Mouse (Mus musculus) right cerebral cortex, postnatal 25 days (tissue): ENCODE measurements around the gene Lipa.

Source experiments
- DNase-seq: peaks from one replicate; pipeline ENCODE4 v3.0.0; 2022

Lipa gene

DNA sequence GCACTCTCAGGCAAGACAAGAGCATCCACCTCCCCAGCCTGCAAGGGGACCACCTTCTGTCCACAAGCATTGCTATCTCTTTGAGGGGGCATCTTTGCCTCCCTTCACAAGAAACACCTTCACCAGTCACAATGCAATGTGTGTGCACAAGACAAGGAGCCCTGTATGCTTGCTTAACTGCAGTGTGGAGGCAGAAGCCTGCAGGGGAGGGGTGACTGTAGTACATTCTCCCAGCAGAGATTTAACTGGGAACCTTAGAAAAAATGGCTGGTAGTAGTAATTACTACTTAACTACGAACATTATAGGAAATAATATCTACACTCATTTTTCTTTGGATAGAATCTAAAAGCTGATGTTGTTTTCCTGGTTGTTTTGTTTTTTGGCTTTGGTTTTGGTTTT, 5.3 kb downstream of the Lipa start:
- DNase-seq: no peak

DNA sequence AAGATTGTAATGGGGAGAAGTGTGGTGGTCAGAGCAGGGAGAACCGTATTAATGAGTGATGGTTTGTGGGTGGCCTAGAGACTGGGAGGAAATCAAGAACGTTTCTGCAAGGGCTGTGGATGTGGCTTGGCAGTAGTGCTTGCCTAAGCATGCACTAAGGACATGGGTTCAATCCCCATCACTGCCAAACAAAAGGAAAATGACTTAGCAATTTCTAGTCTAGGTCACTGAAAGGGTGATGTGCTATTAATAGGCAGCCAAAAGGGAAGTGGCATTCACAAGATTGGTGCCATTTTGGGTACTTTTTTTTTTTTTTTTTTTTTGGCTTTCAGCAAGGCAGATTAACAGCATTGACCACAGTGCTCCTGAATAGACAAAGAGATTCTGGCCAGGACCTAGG, 5.9 kb downstream of the Lipa start:
- DNase-seq: no peak

DNA sequence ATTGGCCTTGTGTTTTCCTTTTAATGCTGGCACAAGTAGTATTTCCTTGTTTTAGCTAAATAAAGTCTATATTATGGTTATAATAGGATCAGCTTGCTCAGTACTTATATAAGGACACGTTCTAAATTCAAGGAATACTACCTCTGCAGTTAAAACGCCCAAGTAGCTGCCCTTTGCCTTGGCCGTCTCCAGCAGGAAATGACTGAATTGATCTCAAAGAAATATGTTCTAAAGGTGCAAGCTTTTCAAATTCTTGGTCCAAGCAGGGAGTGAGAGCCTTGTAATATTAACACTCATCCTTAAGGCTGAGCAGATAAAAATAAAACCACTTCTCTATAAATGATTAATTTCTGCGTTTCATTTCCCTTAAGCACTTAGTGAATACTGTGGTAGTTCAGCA, 7.2 kb downstream of the Lipa start:
- no peak for DNase-seq

GRCm38 (mm10) chr19:34519646-34520045, 7.6 kb downstream of the Lipa start:
- no peak for DNase-seq

DNA sequence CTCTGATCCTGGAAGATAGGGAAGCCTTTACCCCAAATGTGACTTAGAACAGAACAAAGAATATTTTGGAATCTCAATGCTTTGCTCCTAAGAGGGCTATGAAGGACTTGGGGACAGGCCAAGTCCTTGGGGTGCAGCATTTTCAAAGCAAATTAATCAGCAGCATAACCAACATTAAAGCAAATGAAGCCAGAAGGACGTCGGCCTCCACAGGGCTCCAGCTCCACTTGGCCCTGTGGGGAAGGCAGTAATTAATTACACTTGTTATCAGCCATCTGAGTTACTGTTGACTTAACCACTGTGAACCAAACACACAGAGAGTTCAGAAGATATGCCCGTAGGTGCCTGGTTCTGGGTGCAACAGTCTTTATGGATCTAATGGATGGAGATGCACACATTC, 8.5 kb downstream of the Lipa start:
- DNase-seq: no peak

DNA sequence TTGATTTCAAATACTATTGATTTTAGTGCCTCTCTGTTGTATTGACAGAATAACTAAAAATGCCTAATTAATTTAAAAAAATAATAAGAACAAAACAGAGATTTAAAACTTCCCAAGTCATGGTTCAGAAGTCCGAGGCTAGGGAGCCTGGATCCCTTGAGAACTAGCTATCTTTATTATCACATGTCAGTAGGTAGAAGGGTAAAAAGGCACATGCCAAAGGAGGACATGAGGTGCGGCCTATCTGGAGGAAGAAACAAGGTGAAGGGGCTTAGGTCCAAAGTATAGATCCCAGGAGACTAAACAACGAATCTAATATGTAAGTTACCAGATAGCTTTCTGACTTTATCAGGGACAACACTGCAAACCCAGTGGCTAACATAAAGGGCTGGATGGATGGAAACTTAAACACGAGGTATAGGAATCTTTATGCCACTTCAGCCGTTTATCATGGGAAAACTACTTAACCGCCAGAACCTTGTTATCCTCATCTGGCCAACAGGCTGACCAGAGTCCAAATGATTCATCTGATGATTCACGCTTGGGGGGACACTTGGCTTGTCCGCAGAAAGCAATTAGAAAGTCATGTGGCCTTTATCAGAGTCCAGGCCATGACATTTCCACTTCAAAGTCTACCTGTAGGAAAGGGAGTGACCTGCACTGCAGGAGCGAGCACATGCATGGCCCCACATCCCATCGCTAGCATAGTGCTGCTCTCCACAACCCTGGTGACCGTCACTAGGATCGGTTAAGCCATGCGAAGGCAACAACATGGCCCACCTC, 9.3 kb downstream of the Lipa start:
- no peak for DNase-seq

GRCm38 (mm10) chr19:34517197-34517596, 10.1 kb downstream of the Lipa start:
- no peak for DNase-seq

DNA sequence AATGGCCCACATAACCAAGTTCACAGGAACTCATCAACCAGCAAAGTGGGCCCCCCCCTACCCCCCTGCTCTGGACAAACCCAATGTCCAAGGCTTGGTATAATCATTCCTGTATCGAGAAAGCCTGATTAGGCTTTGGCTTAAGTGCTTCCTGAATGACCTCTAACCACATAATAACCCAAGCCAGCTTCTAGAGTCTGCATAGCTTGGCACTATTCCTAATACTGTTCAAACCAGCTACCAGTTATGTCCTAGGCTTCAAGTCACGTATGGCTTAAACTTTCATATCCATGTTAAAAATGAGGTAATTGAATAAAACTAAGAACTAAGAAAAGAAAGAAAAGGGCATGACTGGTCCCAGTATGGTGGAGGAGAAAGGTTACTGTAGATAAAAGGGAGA, 10.9 kb downstream of the Lipa start:
- no peak for DNase-seq

DNA sequence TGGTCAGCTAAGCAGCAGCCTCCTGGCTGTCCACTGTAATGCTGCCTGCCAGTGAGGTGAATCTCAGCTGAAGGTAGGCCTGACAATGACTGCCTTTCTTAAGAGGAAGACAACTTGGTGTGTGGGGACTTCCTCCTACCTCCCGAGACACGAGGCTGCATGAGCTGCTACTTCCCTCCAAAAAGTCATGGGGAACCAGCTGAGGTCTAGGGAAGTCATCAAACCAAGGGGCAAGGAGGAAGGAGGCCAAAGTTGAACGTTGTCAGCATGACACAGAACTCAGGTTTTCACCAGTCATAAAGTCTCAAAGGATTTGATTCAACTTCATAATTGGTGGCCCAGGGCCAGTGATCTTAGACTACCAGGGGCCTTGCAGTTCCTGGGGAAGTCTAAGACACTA, 11.6 kb downstream of the Lipa start:
- DNase-seq: no peak

- no peak for DNase-seq
Measured at GRCm38 (mm10) chr19:34511528-34511927, 15.7 kb downstream of the Lipa start.

DNA sequence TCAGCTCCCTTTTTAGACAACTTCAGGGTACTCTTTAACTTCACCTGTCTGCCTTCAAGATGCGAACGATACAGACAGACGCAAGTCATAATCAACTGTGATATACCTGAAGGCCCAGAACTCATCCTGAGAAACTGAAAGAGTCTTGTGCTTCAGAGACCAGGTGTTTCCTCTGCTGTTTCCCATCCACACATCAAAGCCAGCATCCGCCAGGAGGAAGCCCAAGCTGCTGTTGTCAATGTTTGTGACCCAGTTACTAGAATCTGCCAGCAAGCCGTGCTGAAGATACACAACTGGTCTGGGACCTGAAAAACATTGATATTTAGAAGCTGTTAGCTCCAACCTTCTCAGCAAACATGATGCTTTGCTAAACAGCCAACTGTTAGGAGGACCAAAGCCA, 16.6 kb downstream of the Lipa start:
- no peak for DNase-seq

DNA sequence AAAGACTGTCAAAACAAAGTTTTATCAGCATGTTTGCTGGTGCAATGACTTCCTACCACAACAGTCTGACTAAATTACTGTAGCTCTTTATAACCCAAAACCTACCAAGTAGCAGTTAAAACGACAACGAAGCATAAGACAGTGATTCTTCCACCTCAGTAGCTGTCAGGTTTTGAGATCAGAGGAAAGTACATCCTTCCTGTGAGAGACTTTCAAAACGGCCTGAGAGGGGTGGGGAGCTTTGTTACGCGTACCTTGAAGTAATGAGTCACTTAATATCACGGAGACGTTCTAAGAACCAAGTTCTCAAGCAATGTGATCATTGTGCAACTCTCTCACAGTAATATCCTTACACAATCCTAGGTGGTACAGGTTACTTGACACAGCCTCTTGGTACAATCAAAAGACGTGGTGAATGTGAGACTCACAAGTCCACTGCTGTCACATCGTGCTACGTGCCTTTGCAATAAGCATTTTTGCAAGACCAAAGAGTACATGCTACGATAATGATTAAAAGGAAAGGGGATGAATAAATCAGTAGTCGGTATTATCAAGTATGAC, 22.0 kb downstream of the Lipa start:
- no peak for DNase-seq

DNA sequence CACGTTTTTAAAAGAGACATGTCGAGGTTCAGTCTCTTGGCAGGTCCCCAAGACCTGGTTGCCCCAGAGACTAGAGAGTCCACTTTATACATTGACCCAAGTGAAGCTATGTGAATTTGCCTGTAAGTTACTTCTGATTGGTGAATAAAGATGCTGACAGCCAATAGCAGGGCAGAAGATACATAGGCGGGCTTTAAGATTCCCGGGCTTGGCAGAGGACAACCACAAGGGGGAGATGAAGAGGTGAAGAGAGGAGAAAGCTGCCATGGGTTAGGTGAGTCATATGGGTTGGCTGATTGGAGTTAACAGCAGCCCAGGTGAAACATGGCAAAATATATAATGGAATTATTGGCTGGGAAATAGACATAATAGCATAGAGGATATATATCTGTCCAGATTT, 26.5 kb downstream of the Lipa start:
- peak; percentile 29 for DNase-seq

DNA sequence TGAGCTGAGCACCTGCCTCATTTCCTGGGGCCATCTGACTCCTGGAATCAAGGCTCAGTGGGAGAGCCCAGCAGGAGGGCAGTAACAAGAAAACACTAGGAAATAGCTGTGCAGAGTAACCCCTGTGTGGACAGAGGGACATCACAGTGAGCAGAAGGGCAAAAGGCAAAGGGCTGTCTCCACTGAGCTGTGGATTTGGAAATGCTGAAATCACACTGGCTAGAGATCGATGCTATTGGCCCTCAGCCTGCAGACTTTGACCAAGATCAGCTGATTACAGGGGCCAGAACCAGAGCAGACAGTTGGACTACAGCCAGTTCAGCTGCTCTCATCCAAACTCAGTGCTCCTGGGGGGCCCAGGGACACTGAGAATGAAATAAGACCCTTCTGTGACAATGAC, 30.9 kb downstream of the Lipa start:
- DNase-seq: no peak

DNA sequence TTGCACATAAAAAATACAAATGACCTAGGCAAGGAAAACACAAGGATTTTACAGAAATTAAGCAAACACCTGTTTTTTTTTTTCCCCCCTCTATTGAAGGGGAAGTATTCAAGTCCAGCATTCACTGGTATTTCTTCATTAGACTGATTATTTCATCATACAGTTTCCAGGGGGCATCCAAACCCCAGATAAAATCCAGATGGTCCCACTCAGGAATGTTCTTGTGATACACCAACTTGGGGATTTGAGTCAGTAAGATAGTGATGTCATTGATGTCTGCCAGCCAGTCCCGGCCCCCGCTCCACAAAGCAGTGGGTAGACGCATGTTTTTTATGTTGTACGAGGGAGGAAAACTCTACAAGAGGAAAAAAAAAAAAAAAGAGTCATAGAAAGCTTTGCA, 33.4 kb downstream of the Lipa start:
- DNase-seq: no peak

DNA sequence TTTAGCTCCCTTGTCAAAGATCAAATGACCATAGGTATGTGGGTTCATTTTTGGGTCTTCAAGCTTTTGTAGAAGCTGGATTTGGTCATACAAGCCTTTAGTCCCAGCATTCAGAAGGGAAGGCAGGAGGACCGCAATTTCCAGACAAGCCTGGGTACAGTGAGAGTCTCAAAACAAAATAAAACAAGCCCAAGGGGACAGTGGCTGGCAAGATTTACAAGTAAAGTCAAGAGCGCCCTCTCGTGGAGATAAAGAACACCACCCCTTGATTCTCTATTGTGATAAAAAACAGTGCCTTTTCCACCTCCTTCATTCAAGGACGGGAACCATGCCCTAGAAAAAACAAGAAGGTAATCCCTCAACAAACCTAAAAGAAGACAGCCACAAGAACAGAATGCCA, 43.7 kb downstream of the Lipa start:
- DNase-seq: no peak

GRCm38 (mm10) chr19:34474991-34475971, 52.0 kb downstream of the Lipa start, which contains the start of gene Ch25h:
Gene Ch25h (minus strand): TSS chr19:34475164.
- peak; percentile 32 for DNase-seq

DNA sequence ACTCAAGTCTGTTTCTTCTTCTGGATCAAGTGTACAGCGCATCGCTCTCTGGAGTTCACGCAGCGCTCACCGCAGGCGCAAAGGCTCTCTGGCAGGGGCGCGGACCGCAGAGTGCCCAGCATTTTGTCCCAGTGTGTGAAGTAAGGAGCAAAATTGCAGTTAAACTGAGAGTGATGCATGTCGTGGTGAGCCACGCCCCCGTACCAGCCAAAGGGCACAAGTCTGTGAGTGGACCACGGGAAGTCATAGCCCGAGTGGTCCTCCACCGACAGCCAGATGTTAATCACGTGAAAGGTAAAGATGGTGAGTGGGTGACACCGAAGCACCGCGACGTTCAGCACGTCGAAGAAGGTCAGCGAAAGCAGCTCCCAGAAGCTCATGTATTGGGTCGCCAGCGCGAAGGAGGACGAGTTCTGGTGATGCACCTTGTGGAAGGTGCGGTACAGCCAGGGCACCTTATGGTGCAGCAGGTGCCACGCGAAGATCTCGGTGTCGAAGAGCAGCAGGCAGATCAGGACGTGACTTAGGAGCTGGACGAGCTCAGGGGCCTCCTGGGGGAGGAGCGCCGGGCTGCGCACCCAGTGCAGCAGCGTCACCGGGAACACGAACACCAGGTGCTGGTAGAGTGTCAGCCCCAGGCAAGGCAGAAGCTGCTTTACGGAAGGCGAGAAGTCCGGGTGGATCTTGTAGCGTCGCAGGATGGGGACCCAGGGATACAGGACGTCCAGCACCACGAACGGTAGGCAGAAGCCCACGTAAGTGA, 52.9 kb downstream of the Lipa start:
- peak; percentile 37 for DNase-seq

- no peak for DNase-seq
Measured at GRCm38 (mm10) chr19:34471703-34472102, 55.6 kb downstream of the Lipa start.

- no peak for DNase-seq
Measured at GRCm38 (mm10) chr19:34468794-34469193, 58.5 kb downstream of the Lipa start.

GRCm38 (mm10) chr19:34468216-34468615, 59.1 kb downstream of the Lipa start:
- DNase-seq: no peak

- no peak for DNase-seq
Measured at GRCm38 (mm10) chr19:34464453-34464852, 62.8 kb downstream of the Lipa start.
